Mouse (Mus musculus): Measurements from ENCODE around the gene Abcb8. TPM values are rescaled to one million over a fixed set of nuclear protein-coding genes. Genes with fewer than 3 reads are reported as not detected.
"Not testable (repeated sequence)": the region's sequence is repeated elsewhere in the genome, so short reads cannot be mapped to it uniquely, and the experiment has no call there.

Abcb8 gene
- polyA plus RNA-seq, 1 experiment = 51.0 TPM

DNA sequence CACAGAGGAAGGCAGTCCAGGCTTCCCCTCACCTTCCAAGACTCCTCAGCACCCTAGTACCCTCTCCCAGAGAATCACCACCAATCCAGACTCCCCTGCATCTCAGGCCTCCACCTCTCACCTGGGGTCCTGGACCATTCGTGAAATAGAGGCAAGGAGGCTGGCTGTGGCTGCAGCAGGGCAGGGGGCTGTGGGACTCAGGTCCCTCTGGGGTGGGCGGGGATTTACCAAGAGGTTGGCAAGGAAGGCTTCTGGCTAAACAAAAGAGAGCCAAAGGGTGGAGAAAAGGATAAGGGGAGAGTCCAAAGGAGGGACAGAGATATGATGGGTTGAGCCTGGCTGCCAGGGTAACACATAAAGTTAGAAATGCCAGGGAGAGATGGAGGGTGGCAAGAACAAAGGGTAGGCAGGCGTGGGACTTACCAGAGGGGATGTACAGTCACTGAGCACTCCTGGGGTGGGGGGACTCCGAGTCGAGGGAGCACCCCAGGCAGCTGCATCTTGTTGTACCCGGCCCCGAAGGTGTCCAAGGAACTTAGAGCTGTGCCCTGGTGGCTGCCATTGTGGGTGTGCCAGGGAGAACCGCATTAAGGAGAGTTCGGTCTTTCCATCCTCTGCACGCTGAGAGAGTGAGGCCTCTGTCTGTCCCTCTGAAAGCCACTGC is 7.4 kb upstream of the Abcb8 start:
- TF ChIP-seq POLR2A (IDR thresholded peaks at IDR 0.05; ENCODE audit: borderline replicate concordance, extremely low read depth, insufficient read depth, insufficient read length, poor library complexity, severe bottlenecking) (no peak), CTCF (IDR thresholded peaks at IDR 0.05; ENCODE audit: borderline replicate concordance, extremely low read depth, insufficient read depth, insufficient read length) (no peak)
- DNase-seq (ENCODE audit: low read depth) = no peak

GRCm38 (mm10) chr5:24387264-24388241 is 5.9 kb upstream of the Abcb8 start:
- DNase-seq (ENCODE audit: low read depth) = peak; percentile 90
- peak; percentile 33; the same call in 1 of the 2 replicates for TF ChIP-seq CTCF (IDR thresholded peaks at IDR 0.05; ENCODE audit: borderline replicate concordance, extremely low read depth, insufficient read depth, insufficient read length)
- TF ChIP-seq POLR2A (IDR thresholded peaks at IDR 0.05; ENCODE audit: borderline replicate concordance, extremely low read depth, insufficient read depth, insufficient read length, poor library complexity, severe bottlenecking) = no peak

- peak; percentile 13 for DNase-seq (ENCODE audit: low read depth)
- TF ChIP-seq POLR2A (IDR thresholded peaks at IDR 0.05; ENCODE audit: borderline replicate concordance, extremely low read depth, insufficient read depth, insufficient read length, poor library complexity, severe bottlenecking) = no peak
Observed at GRCm38 (mm10) chr5:24388246-24388915, 5.1 kb upstream of the Abcb8 start.

- TF ChIP-seq POLR2A (IDR thresholded peaks at IDR 0.05; ENCODE audit: borderline replicate concordance, extremely low read depth, insufficient read depth, insufficient read length, poor library complexity, severe bottlenecking) (no peak), CTCF (IDR thresholded peaks at IDR 0.05; ENCODE audit: borderline replicate concordance, extremely low read depth, insufficient read depth, insufficient read length) (no peak)
- DNase-seq (ENCODE audit: low read depth) = peak; percentile 30
Observed at GRCm38 (mm10) chr5:24389011-24389657, 4.3 kb upstream of the Abcb8 start.

DNA sequence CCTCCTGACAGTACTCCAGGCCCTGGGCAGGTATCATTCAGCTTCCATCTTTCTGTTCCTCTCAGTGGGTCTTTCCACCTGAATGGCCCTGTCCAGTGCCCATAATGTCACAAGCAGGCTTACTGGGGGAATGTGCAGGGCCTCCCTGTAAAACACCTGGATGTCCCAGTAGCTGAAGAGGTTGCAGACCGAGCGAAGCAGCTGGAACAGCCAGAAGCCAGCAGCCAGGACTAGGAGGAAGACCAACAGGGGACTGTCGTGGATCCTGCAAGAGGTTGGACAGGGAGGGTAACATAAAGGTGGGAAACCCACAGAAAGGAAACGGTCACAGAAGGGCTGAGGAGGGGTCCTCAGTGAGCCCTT is 3.8 kb upstream of the Abcb8 start:
- TF ChIP-seq POLR2A (IDR thresholded peaks at IDR 0.05; ENCODE audit: borderline replicate concordance, extremely low read depth, insufficient read depth, insufficient read length, poor library complexity, severe bottlenecking) (no peak), CTCF (IDR thresholded peaks at IDR 0.05; ENCODE audit: borderline replicate concordance, extremely low read depth, insufficient read depth, insufficient read length) (no peak)
- DNase-seq (ENCODE audit: low read depth) = no peak

DNA sequence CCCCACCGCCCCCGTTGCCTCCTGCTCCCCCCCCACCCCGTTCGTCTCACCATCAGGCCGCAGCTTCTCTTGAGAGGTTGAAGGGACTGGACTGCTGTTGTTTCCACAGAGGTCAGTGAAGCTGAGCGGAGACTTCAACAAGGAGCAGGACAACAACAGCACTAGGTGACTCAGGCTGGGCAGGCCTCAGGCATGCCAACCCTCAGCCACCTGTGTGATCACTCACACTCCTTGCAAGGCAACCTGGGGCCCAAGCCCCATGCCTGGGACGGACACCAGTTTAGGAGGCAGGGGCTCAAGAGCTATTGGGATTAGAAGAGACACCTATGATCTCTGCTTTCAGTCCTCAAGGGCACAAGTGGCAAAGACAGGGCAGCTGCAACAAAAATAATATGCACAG is 1.6 kb upstream of the Abcb8 start, which contains the start of gene Atg9b:
TSS of gene Atg9b (minus strand) at position 280 of the 400 bp plus-strand sequence.
- TF ChIP-seq POLR2A (IDR thresholded peaks at IDR 0.05; ENCODE audit: borderline replicate concordance, extremely low read depth, insufficient read depth, insufficient read length, poor library complexity, severe bottlenecking) (no peak), CTCF (IDR thresholded peaks at IDR 0.05; ENCODE audit: borderline replicate concordance, extremely low read depth, insufficient read depth, insufficient read length) (no peak)
- DNase-seq (ENCODE audit: low read depth) = no peak

DNA sequence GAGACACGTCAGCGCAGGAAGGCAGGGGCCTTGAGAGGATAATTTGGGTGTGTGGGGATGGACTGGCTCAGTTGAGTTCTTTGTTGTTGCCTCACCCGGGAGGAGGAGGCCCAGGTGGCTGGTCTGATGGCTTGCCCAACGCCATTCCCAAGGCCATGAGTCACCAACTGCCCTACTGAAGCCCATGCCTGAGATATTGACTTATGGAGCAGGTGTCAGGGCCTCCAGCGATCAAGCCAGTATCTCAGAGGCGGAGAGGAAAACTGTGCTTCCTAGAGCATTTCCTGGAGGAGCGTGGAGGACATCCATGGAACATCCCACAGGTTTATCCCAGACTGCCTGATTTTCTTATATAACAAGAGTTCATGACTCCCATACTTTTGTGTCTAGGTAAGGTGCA is 739 bp upstream of the Abcb8 start:
- DNase-seq (ENCODE audit: low read depth) = no peak
- no peak for TF ChIP-seq CTCF (IDR thresholded peaks at IDR 0.05; ENCODE audit: borderline replicate concordance, extremely low read depth, insufficient read depth, insufficient read length)
- no peak for TF ChIP-seq POLR2A (IDR thresholded peaks at IDR 0.05; ENCODE audit: borderline replicate concordance, extremely low read depth, insufficient read depth, insufficient read length, poor library complexity, severe bottlenecking)

DNA sequence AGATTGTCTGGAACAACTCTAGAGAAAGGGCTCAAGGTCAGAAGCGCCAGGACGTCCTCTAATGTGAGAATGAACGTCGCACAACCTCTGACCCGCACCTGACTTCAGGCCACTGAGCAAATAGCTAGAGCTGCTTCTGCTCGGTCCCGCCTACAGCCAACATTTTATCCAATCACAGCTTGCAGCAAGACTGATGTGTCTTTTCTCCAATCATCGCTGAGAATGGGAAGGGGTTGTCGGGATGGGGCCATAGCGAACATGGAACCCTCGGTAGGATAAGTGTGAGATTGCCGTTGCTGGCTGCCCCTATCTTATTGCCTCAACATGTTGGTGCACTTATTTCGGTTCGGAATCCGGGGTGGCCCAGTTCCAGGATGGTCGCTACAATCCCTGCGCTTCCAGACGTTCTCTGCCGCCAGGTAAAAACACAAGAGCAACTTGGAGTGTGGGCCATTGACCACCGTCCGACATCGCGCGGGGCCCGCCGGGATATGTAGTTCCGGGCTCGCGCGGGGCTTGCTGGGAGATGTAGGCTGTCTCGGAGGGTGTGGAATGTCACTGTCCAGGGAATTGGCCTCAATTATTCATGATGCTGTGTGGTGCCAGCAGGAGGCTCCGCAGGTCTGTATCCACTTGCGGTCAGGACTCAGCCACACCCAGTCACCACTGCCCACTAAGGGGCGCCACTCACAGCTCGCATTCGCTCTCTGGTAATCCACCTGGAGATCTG is 867 bp downstream of the Abcb8 start:
- peak; percentile 99 for DNase-seq (ENCODE audit: low read depth)
- TF ChIP-seq CTCF (IDR thresholded peaks at IDR 0.05; ENCODE audit: borderline replicate concordance, extremely low read depth, insufficient read depth, insufficient read length) (peak; percentile 70), POLR2A (IDR thresholded peaks at IDR 0.05; ENCODE audit: borderline replicate concordance, extremely low read depth, insufficient read depth, insufficient read length, poor library complexity, severe bottlenecking) (0 out of 2 replicates have a peak, but pooled peaks have one; percentile 26)

DNA sequence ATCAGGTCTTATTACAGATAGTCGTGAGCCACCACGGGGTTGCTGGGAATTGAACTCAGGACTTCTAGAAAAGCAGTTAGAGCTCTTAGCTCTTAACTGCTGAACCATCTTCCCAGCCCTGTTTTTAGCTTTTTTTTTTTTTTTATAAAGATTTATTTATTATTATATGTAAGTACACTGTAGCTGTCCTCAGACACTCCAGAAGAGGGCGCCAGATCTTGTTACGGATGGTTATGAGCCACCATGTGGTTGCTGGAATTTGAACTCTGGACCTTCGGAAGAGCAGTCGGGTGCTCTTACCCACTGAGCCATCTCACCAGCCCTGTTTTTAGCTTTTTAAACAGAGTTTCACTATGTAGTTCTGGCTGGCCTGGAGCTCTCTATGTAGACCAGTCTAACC is 2.8 kb downstream of the Abcb8 start:
- not testable (repeated sequence) for DNase-seq (ENCODE audit: low read depth)

- DNase-seq (ENCODE audit: low read depth) = no peak
- TF ChIP-seq POLR2A (IDR thresholded peaks at IDR 0.05; ENCODE audit: borderline replicate concordance, extremely low read depth, insufficient read depth, insufficient read length, poor library complexity, severe bottlenecking) (no peak), CTCF (IDR thresholded peaks at IDR 0.05; ENCODE audit: borderline replicate concordance, extremely low read depth, insufficient read depth, insufficient read length) (no peak)
Observed at GRCm38 (mm10) chr5:24399686-24400085, 6.2 kb downstream of the Abcb8 start.
